Mouse (Mus musculus) brown adipose tissue, adult 24 weeks (tissue): Measurements from ENCODE around the gene Tas2r129. TPM values are rescaled to one million over a fixed set of nuclear protein-coding genes. Genes with fewer than 3 reads are reported as not detected.
"Not testable (repeated sequence)": the region's sequence is repeated elsewhere in the genome, so short reads cannot be mapped to it uniquely, and the experiment has no call there.

Experiments used
- H3K27ac ChIP-seq: fragments of 200-500 bp; replicated peaks from 2 replicates; pipeline ENCODE4 v1.5.1; 2012; ENCODE audit warnings: low read depth, mild to moderate bottlenecking, low read length
- H3K4me1 ChIP-seq: fragments of 200-500 bp; 2 replicates; pipeline ENCODE4 v1.6.1; 2012; ENCODE audit warnings: low read length, mixed read lengths; ENCODE audit not compliant: control insufficient read depth, insufficient read depth, insufficient read length
- H3K4me3 ChIP-seq: fragments of 200-500 bp; 2 replicates; pipeline ENCODE4 v1.5.1; 2012; ENCODE audit warnings: low read depth, mild to moderate bottlenecking, low read length, moderate library complexity; ENCODE audit not compliant: insufficient read depth
- polyA plus RNA-seq: library from polyadenylated mRNA; stranded (reverse); fragments of >200 nt; gene quantifications from 2 replicates; pipeline ENCODE4 v1.2.4, GENCODE M21; 2012; ENCODE audit not compliant: missing spikeins, insufficient read depth, insufficient read length

Gene Tas2r129
- not detected in 2 replicates for polyA plus RNA-seq

DNA sequence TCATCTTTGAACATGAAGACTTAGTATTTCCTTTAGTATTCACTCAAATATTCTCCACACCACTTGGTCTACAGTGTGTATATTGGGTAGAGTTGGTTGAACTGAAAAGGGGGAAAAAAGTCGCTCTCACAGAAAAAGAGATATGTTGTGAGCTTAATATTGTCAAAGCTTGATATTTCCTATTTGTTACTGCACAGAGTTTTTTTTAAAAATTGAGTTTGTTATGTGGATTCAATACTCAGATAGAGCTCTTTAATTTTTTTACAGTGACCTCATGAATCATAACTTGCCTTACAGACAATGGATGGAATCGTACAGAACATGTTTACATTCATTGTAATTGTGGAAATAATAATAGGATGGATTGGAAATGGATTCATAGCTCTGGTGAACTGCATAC, at the start of gene Tas2r129:
Gene Tas2r129, plus strand, starts transcription at position 301 of the 400 bp plus-strand sequence.
- no peak within 1 kb of the TSS for H3K27ac ChIP-seq
- no peaks in the 10 kb centered on the region for H3K4me1 ChIP-seq
- H3K4me3 ChIP-seq, result no peak within 1 kb of the TSS

DNA sequence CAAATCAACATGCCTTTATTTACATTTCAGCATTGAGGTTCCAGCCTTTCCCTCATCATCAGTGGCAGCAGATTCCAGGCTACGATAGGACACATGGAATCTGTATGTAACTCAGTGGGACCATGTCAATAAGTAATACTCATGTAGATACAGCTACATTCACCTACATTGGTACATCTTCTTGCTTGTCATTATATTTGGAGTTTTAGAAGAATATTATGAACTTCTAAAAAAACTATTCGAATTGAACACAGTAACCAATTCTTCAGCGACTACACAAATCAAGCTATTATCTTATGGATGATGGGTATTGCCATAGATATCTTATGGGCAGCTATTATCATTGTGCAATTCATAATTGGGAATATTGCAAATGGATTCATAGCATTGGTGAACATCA, 41.6 kb upstream of the Tas2r129 start, which contains the start of gene Tas2r125:
Gene Tas2r125, plus strand, starts transcription at position 301 of the 400 bp plus-strand sequence.
- Histone ChIP-seq H3K27ac (no peak within 1 kb of the TSS), H3K4me1 (no peaks in the 10 kb centered on the region), H3K4me3 (no peak within 1 kb of the TSS)

DNA sequence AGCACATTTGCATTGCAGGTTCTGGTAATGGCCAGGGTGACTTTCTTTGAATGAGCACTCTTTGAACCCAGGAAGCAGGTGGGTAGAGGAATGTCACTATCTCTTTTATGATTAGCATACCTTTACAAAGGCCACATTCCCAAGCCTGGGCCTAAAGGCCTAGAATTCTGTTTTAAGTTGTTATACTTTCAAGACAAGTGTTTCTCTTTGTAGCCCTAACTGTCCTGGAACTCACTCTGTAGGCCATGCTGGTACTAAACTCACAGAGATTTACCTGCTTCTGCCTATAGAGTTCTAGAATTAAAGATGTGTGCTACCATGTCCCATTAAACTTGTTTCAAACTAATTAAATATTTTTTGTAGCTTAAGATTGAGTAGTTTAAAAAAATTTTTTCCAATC, 9.5 kb upstream of the Tas2r129 start:
- H3K27ac ChIP-seq, H3K4me3 ChIP-seq, H3K4me1 ChIP-seq: not testable (repeated sequence)

DNA sequence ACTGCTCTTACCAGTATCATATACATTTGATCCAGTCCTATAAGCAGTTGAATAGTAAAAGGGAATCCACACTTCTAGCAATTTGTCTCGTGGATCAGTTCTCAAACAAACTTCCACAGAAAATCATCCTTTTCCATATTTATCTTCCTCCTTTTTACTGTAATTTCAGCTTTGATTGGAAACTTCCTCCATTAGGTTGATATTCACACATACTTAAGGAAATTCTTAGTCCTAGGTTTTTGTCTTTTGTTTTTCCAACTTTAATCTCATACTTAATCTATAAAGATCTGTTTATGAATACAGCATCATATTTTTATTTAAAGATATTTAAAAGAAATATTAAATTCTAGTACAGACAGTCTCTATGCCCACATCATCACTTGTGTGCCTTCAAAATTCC, 6.9 kb downstream of the Tas2r129 start, which contains the start of gene Tas2r131:
Gene Tas2r131, minus strand, starts transcription at position 101 of the 400 bp plus-strand sequence.
- no peak within 1 kb of the TSS for H3K4me3 ChIP-seq
- H3K27ac ChIP-seq, result no peak within 1 kb of the TSS
- H3K4me1 ChIP-seq, result no peaks in the 10 kb centered on the region

DNA sequence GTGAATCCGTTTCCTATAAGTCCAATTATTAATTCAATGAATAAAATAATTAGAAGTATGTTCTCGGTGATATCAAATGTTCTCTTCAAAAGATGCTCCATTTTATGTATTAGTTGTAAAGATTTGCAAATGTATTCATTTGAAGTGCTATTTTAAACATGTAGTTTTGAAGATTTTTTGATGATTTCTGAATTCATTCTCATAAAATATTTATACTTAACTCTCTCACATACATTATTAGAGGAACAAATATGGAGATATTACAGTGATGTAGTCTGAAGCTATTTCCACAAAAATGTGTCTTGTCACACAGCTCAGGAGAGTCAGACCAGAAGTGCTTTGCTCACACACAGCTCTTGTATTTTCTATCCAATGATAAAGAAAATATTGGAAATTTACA, 30.0 kb downstream of the Tas2r129 start, which contains the start of gene Tas2r109:
Gene Tas2r109, minus strand, starts transcription at position 101 of the 400 bp plus-strand sequence.
- Histone ChIP-seq H3K27ac (no peak within 1 kb of the TSS), H3K4me1 (no peaks in the 10 kb centered on the region)

More for the DNA sequence above, 30.0 kb downstream of the Tas2r129 start, which contains the start of gene Tas2r109:
- no peak within 1 kb of the TSS for H3K4me3 ChIP-seq

Other genes with a start within 250 kb of the Tas2r129 start
- gene Tas2r122, start 239.2 kb upstream of the Tas2r129 start, polyA plus RNA-seq, result not detected in 2 replicates
- not detected in 2 replicates for gene Tas2r115, start 213.1 kb upstream of the Tas2r129 start, polyA plus RNA-seq
- not detected in 2 replicates for gene Tas2r124, start 196.4 kb upstream of the Tas2r129 start, polyA plus RNA-seq
- not detected in 2 replicates for gene Tas2r102, start 189.0 kb upstream of the Tas2r129 start, polyA plus RNA-seq
- not detected in 2 replicates for gene Tas2r136, start 172.9 kb upstream of the Tas2r129 start, polyA plus RNA-seq
- not detected in 2 replicates for gene Tas2r117, start 148.3 kb upstream of the Tas2r129 start, polyA plus RNA-seq
- gene Tas2r123, start 104.0 kb upstream of the Tas2r129 start, polyA plus RNA-seq, result not detected in 2 replicates
- gene Tas2r116, start 95.7 kb upstream of the Tas2r129 start, polyA plus RNA-seq, result not detected in 2 replicates
- gene Tas2r110, start 83.1 kb upstream of the Tas2r129 start, polyA plus RNA-seq, result not detected in 2 replicates
- gene Tas2r113, start 58.1 kb upstream of the Tas2r129 start, polyA plus RNA-seq, result not detected in 2 replicates
- not detected in 2 replicates for gene Tas2r125, start 41.5 kb upstream of the Tas2r129 start, polyA plus RNA-seq
- gene Tas2r131, start 6.8 kb downstream of the Tas2r129 start, polyA plus RNA-seq, result not detected in 2 replicates
- gene Tas2r109, start 29.9 kb downstream of the Tas2r129 start, polyA plus RNA-seq, result not detected in 2 replicates
- gene Tas2r103, start 86.0 kb downstream of the Tas2r129 start, polyA plus RNA-seq, result not detected in 2 replicates
- not detected in 2 replicates for gene Tas2r140, start 104.7 kb downstream of the Tas2r129 start, polyA plus RNA-seq
- gene Smim10l1, start 153.8 kb downstream of the Tas2r129 start, polyA plus RNA-seq, result 170 and 207 TPM in 2 replicates